Mouse (Mus musculus): ENCODE measurements around the gene Palld. TPM values are rescaled to one million over a fixed set of nuclear protein-coding genes. Genes with fewer than 3 reads are reported as not detected.

Gene Palld
- polyA plus RNA-seq, 1 experiment: 2.7 TPM

DNA sequence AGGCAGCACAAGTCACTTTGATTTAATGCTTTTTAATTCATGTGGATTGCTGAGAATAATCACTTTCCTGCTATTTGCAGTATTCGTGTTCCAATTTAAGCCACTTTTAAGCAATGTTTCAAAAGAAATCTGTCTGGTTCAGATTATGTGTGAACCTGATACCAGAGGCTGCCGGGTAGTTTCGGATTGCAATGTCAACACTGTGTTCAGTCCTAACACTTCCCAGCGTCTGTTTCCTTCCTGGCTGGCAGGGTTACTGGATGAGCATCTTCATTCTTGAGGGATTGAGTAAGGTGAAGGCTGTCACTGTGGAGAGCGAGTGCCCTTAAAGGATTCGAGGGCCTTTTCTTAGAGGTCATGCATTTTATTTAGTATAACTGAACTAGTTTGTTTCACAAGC lies 71.7 kb downstream of the Palld start:
- H3K36me3 ChIP-seq (replicated peaks; ENCODE audit: low read length): no peaks in the 10 kb centered on the region
- H3K4me3 ChIP-seq (replicated peaks): no peak overlapping the region
- H3K4me1 ChIP-seq: no peaks in the 10 kb centered on the region
- TF ChIP-seq FLI1 (IDR thresholded peaks at IDR 0.05; ENCODE audit: low read length) (no peak), GATA1 (IDR thresholded peaks at IDR 0.05; ENCODE audit: borderline replicate concordance, low read length) (no peak)
- no peaks in the 10 kb centered on the region for H3K9me3 ChIP-seq
- H3K27me3 ChIP-seq (replicated peaks): no peaks in the 10 kb centered on the region

- TF ChIP-seq FLI1 (IDR thresholded peaks at IDR 0.05; ENCODE audit: low read length): no peak
- no peak for TF ChIP-seq GATA1 (IDR thresholded peaks at IDR 0.05; ENCODE audit: borderline replicate concordance, low read length)
- no peaks in the 10 kb centered on the region for H3K9me3 ChIP-seq
- H3K36me3 ChIP-seq (replicated peaks; ENCODE audit: low read length): no peaks in the 10 kb centered on the region
- H3K27me3 ChIP-seq (replicated peaks): no peaks in the 10 kb centered on the region
- H3K4me3 ChIP-seq (replicated peaks): no peak overlapping the region
- no peaks in the 10 kb centered on the region for H3K4me1 ChIP-seq
Measured at GRCm38 (mm10) chr8:61824563-61824962, 77.9 kb downstream of the Palld start.

- H3K9me3 ChIP-seq: no peaks in the 10 kb centered on the region
- H3K27me3 ChIP-seq (replicated peaks): no peaks in the 10 kb centered on the region
- no peaks in the 10 kb centered on the region for H3K4me1 ChIP-seq
- no peak overlapping the region for H3K4me3 ChIP-seq (replicated peaks)
- H3K36me3 ChIP-seq (replicated peaks; ENCODE audit: low read length): no peaks in the 10 kb centered on the region
- TF ChIP-seq GATA1 (IDR thresholded peaks at IDR 0.05; ENCODE audit: borderline replicate concordance, low read length) (no peak), FLI1 (IDR thresholded peaks at IDR 0.05; ENCODE audit: low read length) (no peak)
Measured at GRCm38 (mm10) chr8:61823157-61823556, 79.3 kb downstream of the Palld start.

DNA sequence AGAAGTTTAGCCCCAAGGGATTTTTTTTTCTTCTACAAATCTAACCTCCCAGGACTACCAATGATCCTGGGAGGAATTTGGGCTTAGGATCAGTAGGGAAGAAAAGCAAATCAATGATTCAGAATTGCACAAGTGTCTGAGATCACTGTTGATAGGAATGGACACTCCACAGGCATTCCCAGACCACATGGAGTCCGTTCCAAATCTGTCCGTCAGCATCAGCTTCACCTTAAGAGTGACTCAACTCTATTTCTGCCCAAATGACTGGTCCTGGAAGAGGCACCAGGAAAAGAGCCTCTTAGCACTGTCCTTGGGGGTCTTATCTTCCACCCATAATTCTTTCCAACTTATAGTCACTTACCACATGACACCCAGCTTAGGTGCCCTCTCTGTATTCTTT lies 98.7 kb downstream of the Palld start:
- no peaks in the 10 kb centered on the region for H3K9me3 ChIP-seq
- TF ChIP-seq FLI1 (IDR thresholded peaks at IDR 0.05; ENCODE audit: low read length) (no peak), GATA1 (IDR thresholded peaks at IDR 0.05; ENCODE audit: borderline replicate concordance, low read length) (no peak)
- H3K4me1 ChIP-seq: no peaks in the 10 kb centered on the region
- no peaks in the 10 kb centered on the region for H3K27me3 ChIP-seq (replicated peaks)
- no peak overlapping the region for H3K4me3 ChIP-seq (replicated peaks)
- no peaks in the 10 kb centered on the region for H3K36me3 ChIP-seq (replicated peaks; ENCODE audit: low read length)

GRCm38 (mm10) chr8:61802840-61803239 lies 99.7 kb downstream of the Palld start:
- no peaks in the 10 kb centered on the region for H3K36me3 ChIP-seq (replicated peaks; ENCODE audit: low read length)
- H3K9me3 ChIP-seq: no peaks in the 10 kb centered on the region
- no peaks in the 10 kb centered on the region for H3K27me3 ChIP-seq (replicated peaks)
- no peak overlapping the region for H3K4me3 ChIP-seq (replicated peaks)
- TF ChIP-seq GATA1 (IDR thresholded peaks at IDR 0.05; ENCODE audit: borderline replicate concordance, low read length): no peak
- no peak for TF ChIP-seq FLI1 (IDR thresholded peaks at IDR 0.05; ENCODE audit: low read length)
- no peaks in the 10 kb centered on the region for H3K4me1 ChIP-seq

DNA sequence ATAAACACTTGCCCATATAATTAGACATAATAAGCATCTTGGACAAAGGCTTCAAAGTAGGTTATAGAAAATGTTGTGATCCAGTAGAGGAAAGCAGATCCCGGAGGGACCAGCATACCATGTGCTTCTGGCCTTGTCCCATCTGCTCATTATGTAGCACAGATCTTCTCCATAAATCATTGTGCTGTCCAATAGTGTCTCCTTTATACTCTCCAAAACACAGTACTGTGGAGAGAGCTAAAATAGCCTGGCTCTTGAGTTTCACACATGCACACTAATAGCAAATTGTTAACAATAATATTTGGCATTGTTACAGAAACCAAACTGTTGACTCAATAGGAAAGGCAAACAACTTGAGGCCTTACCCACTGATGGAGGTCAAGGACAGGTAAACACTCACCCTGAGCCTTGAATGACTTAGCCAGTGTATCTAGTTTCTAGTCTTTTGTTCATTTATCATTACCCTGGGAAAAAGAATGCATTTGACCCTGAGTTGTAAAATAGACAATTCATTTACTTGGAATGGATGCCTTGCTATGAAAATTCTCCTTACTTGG lies 105.0 kb downstream of the Palld start:
- no peaks in the 10 kb centered on the region for H3K27me3 ChIP-seq (replicated peaks)
- TF ChIP-seq FLI1 (IDR thresholded peaks at IDR 0.05; ENCODE audit: low read length): no peak
- no peak for TF ChIP-seq GATA1 (IDR thresholded peaks at IDR 0.05; ENCODE audit: borderline replicate concordance, low read length)
- H3K9me3 ChIP-seq: no peaks in the 10 kb centered on the region
- no peak overlapping the region for H3K4me3 ChIP-seq (replicated peaks)
- no peaks in the 10 kb centered on the region for H3K36me3 ChIP-seq (replicated peaks; ENCODE audit: low read length)
- no peaks in the 10 kb centered on the region for H3K4me1 ChIP-seq

DNA sequence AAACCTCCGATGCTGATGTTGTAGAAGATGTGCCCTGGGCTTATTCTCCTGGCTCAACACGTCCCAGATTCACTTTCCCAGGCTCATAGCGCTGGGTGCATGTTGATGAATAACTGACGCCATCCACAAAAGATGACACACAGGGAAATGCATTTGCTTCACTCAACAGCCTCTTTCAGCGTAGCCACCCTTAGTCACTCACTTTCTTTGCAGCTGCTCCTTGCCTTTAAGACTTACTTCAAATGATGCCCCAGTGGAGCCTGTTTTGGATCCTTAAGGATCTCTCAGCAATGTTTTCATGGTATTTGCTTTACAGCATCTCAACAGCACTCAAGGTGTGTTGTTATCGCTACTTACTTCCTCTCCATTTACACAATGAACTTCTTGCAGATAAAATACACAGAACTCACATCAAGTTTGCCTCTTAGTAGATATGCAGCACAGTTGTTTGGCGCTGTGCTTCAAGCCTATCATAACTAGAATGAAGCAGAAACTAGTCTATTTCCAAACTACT lies 105.9 kb downstream of the Palld start:
- H3K27me3 ChIP-seq (replicated peaks): no peaks in the 10 kb centered on the region
- no peak for TF ChIP-seq GATA1 (IDR thresholded peaks at IDR 0.05; ENCODE audit: borderline replicate concordance, low read length)
- no peak for TF ChIP-seq FLI1 (IDR thresholded peaks at IDR 0.05; ENCODE audit: low read length)

GRCm38 (mm10) chr8:61789946-61790345 lies 112.5 kb downstream of the Palld start:
- no peaks in the 10 kb centered on the region for H3K27me3 ChIP-seq (replicated peaks)
- no peaks in the 10 kb centered on the region for H3K9me3 ChIP-seq
- no peak for TF ChIP-seq GATA1 (IDR thresholded peaks at IDR 0.05; ENCODE audit: borderline replicate concordance, low read length)
- no peak for TF ChIP-seq FLI1 (IDR thresholded peaks at IDR 0.05; ENCODE audit: low read length)
- H3K4me3 ChIP-seq (replicated peaks): no peak overlapping the region
- no peaks in the 10 kb centered on the region for H3K36me3 ChIP-seq (replicated peaks; ENCODE audit: low read length)
- H3K4me1 ChIP-seq: no peaks in the 10 kb centered on the region

More for the DNA sequence above, 105.9 kb downstream of the Palld start:
- Histone ChIP-seq H3K36me3 (replicated peaks; ENCODE audit: low read length) (no peaks in the 10 kb centered on the region), H3K9me3 (no peaks in the 10 kb centered on the region), H3K4me1 (no peaks in the 10 kb centered on the region), H3K4me3 (replicated peaks) (no peak overlapping the region)

- H3K4me1 ChIP-seq: no peaks in the 10 kb centered on the region
- H3K9me3 ChIP-seq: no peaks in the 10 kb centered on the region
- no peaks in the 10 kb centered on the region for H3K27me3 ChIP-seq (replicated peaks)
- no peaks in the 10 kb centered on the region for H3K36me3 ChIP-seq (replicated peaks; ENCODE audit: low read length)
- H3K4me3 ChIP-seq (replicated peaks): no peak overlapping the region
- TF ChIP-seq FLI1 (IDR thresholded peaks at IDR 0.05; ENCODE audit: low read length) (no peak), GATA1 (IDR thresholded peaks at IDR 0.05; ENCODE audit: borderline replicate concordance, low read length) (no peak)
Measured at GRCm38 (mm10) chr8:61789289-61789688, 113.2 kb downstream of the Palld start.

- Histone ChIP-seq H3K27me3 (replicated peaks) (no peaks in the 10 kb centered on the region), H3K9me3 (no peaks in the 10 kb centered on the region), H3K4me3 (replicated peaks) (no peak overlapping the region), H3K36me3 (replicated peaks; ENCODE audit: low read length) (no peaks in the 10 kb centered on the region), H3K4me1 (peaks cover 10% of the 10 kb centered on the region)
- TF ChIP-seq FLI1 (IDR thresholded peaks at IDR 0.05; ENCODE audit: low read length) (no peak), GATA1 (IDR thresholded peaks at IDR 0.05; ENCODE audit: borderline replicate concordance, low read length) (no peak)
Measured at GRCm38 (mm10) chr8:61782931-61783491, 119.5 kb downstream of the Palld start.
